ENCODE assay signal across 10 mouse cellular contexts in the genomic region with DNA sequence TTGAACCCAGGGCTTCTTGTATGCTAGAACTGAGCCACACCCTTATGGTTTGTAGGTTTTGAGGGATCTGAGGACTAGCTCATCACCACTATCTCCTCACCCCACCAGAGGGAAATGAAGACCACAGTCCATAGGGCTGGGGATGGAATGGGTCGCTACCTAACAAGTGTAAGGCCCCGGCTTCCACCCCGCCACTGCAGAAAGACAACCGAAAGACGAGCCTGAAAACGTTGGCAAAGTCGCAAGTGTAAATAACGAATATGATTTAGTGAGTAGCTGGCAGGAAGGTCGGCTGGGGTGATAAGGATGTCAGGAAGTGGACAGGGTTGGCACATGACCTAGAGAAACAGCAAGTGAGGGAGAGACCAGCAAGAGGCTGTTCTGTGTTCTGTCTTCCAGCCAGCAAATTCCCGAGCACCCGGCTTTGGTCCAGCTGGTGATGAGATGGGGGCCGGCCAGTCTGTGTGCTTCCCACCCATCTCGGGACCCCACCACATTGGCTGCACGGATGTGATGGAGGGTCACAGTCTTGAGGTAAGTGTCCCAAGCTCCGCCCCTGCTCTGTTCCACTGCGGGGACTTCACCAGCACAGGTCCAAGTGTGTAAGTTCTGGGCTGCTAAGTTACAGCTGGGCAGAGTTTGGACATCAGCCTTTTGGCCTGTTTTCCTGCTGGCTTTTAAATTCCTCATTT. TPM values are rescaled to one million over a fixed set of nuclear protein-coding genes. Genes with fewer than 3 reads are reported as not detected.
A peak's percentile ranks its signal among the peaks of the same experiment; 100 is the strongest.
DNase-seq lines count a peak whose midpoint lies in the region; ATAC-seq and TF ChIP-seq lines count a peak whose summit lies in the region.
"Had no signal": no experiment of that assay in that cellular context is flagged by ENCODE, and none has a peak within 500 bp of the region (broad histone marks: within the 10 kb centered on the region; RNA-seq: fewer than 3 reads in every experiment).

No protein-coding gene starts in this region.

- H3K4me1 ChIP-seq in forebrain, embryonic 11.5 days (replicated peaks; ENCODE audit: control insufficient read depth, insufficient read depth, low read length), result peaks cover 4% of the 10 kb centered on the region; the same call in 1 of the 2 replicates
- H3K4me1 ChIP-seq in forebrain, embryonic 15.5 days, result peaks cover 35% of the 10 kb centered on the region
- H3K4me1 ChIP-seq in thymus, adult 2 months (replicated peaks; ENCODE audit: control insufficient read depth, insufficient read depth, low read length), result peaks cover 30% of the 10 kb centered on the region

- WGBS in forebrain, embryonic 11.5 days, result 88% methylated on average over 16 of the region's 16 CpGs
- WGBS in forebrain, embryonic 15.5 days, result 80% methylated on average over 16 of the region's 16 CpGs
- WGBS in thymus, adult 2 months, result 16% methylated on average over 16 of the region's 16 CpGs

- ATAC-seq in forebrain, embryonic 11.5 days (replicated peaks; ENCODE audit: low FRiP score), result no peak
- no peak for ATAC-seq in forebrain, embryonic 15.5 days (replicated peaks)

- no peak overlapping the region for H3K4me3 ChIP-seq in forebrain, embryonic 11.5 days (ENCODE audit: low read depth, low read length)
- no peak overlapping the region for H3K4me3 ChIP-seq in forebrain, embryonic 15.5 days
- no peak overlapping the region for H3K4me3 ChIP-seq in thymus, adult 2 months (ENCODE audit: control insufficient read depth, insufficient read depth, low read length)
- H3K4me3 ChIP-seq: embryonic facial prominence, embryonic 12.5 days; midbrain, embryonic 12.5 days had no signal

- no peak overlapping the region for H3K4me2 ChIP-seq in forebrain, embryonic 11.5 days (ENCODE audit: low read depth, low read length, severe bottlenecking)
- no peak overlapping the region for H3K4me2 ChIP-seq in forebrain, embryonic 15.5 days (replicated peaks)
- H3K4me2 ChIP-seq: midbrain, embryonic 12.5 days had no signal

- no peaks in the 10 kb centered on the region for H3K36me3 ChIP-seq in forebrain, embryonic 11.5 days (ENCODE audit: control insufficient read depth, insufficient read depth, low read length)
- no peaks in the 10 kb centered on the region for H3K36me3 ChIP-seq in forebrain, embryonic 15.5 days
- no peaks in the 10 kb centered on the region for H3K36me3 ChIP-seq in thymus, adult 2 months (ENCODE audit: control insufficient read depth, insufficient read depth, low read length)
- H3K36me3 ChIP-seq: midbrain, embryonic 12.5 days had no signal

- H3K27ac ChIP-seq in forebrain, embryonic 11.5 days (ENCODE audit: low read depth, low read length), result no peak overlapping the region
- no peak overlapping the region for H3K27ac ChIP-seq in forebrain, embryonic 15.5 days (replicated peaks)
- no peak overlapping the region for H3K27ac ChIP-seq in thymus, adult 2 months (ENCODE audit: control insufficient read depth, insufficient read depth, low read length)
- H3K27ac ChIP-seq: midbrain, embryonic 12.5 days had no signal

- intact Hi-C loops in heart, postnatal 10 days (cut with DNase I), result no loop called here

- DNase-seq in forebrain, embryonic 11.5 days (ENCODE audit: low spot score), result peak; percentile 51
- DNase-seq in MEL-GATA-1-ER (ENCODE audit: extremely low read depth, low read depth), result peak; percentile 76
- peak; percentile 82 to 83 for DNase-seq in heart, postnatal 10 days
- DNase-seq in lung, adult 18-20 months, result peak; percentile 71 to 78
- DNase-seq in urinary bladder, postnatal 14 days (ENCODE audit: low spot score), result peak; percentile 60
- no peak for DNase-seq in thymus, adult 2 months
- DNase-seq in layer of hippocampus, postnatal 14 days (ENCODE audit: low spot score in 2 of 2), result no peak

- no peak overlapping the region for H3K9ac ChIP-seq in forebrain, embryonic 11.5 days (ENCODE audit: low read length)
- H3K9ac ChIP-seq in forebrain, embryonic 15.5 days (replicated peaks), result no peak overlapping the region
- H3K9ac ChIP-seq: embryonic facial prominence, embryonic 12.5 days; midbrain, embryonic 12.5 days had no signal

- TF ChIP-seq POLR2A in thymus, adult 2 months (IDR thresholded peaks at IDR 0.05; ENCODE audit: control insufficient read depth, extremely low read depth, insufficient read depth, low read length, poor library complexity), result no peak

- H3K27me3 ChIP-seq in forebrain, embryonic 11.5 days (ENCODE audit: control insufficient read depth, insufficient read depth, low read length), result no peaks in the 10 kb centered on the region
- H3K27me3 ChIP-seq in forebrain, embryonic 15.5 days, result no peaks in the 10 kb centered on the region
- H3K27me3 ChIP-seq in thymus, adult 2 months (ENCODE audit: control insufficient read depth, insufficient read depth, low read length), result no peaks in the 10 kb centered on the region
- H3K27me3 ChIP-seq: embryonic facial prominence, embryonic 12.5 days had no signal

- TF ChIP-seq CTCF in thymus, adult 2 months (IDR thresholded peaks at IDR 0.05; ENCODE audit: borderline replicate concordance, control insufficient read depth, extremely low read depth, insufficient read depth, low read length, poor library complexity), result no peak

- H3K9me3 ChIP-seq in forebrain, embryonic 11.5 days (ENCODE audit: control insufficient read depth, low read length), result no peaks in the 10 kb centered on the region
- no peaks in the 10 kb centered on the region for H3K9me3 ChIP-seq in forebrain, embryonic 15.5 days
- H3K9me3 ChIP-seq: embryonic facial prominence, embryonic 12.5 days; midbrain, embryonic 12.5 days had no signal

RNA-seq across cellular contexts. Expression of a gene that starts 6.6 kb away (rescaled TPM):
- polyA plus RNA-seq in forebrain, embryonic 11.5 days (2014; fragmentation: Nextera tagmentation; extraction: Ambion mirVana), result 7.2 and 8.8 TPM in 2 replicates
- polyA plus RNA-seq in forebrain, embryonic 15.5 days (2015; fragmentation: Nextera tagmentation; extraction: Ambion mirVana), result 7.7 TPM in 2 replicates
- 10 to 100 TPM in 1 of 2 experiments, 1 to 10 TPM in 1; 9.6 to 10.2 TPM for total RNA-seq in heart, postnatal 10 days (2021)
- polyA plus RNA-seq in thymus, adult 2 months (2012; rRNA removed), result 12.2 and 12.3 TPM in 2 replicates
- total RNA-seq in layer of hippocampus, postnatal 14 days (2021), result 10 to 100 TPM in 1 of 2 experiments, 1 to 10 TPM in 1; 7.8 to 10.9 TPM

RNA-seq across cellular contexts. Expression of a gene that starts 19.1 kb away (rescaled TPM):
- 0.15 and 0.71 TPM in 2 replicates for polyA plus RNA-seq in forebrain, embryonic 11.5 days (2014; fragmentation: Nextera tagmentation; extraction: Ambion mirVana)
- polyA plus RNA-seq in forebrain, embryonic 15.5 days (2015; fragmentation: Nextera tagmentation; extraction: Ambion mirVana), result 0.22 and 0.34 TPM in 2 replicates
- 1 to 10 TPM; 4.2 to 5.4 TPM for total RNA-seq in heart, postnatal 10 days (2021)
- 8.9 and 10.3 TPM in 2 replicates for polyA plus RNA-seq in thymus, adult 2 months (2012; rRNA removed)
- total RNA-seq in layer of hippocampus, postnatal 14 days (2021), result 10 to 100 TPM; 37.6 to 39.5 TPM

RNA-seq across cellular contexts. Expression of a gene that starts 59.7 kb away (rescaled TPM):
- not detected in 2 replicates for polyA plus RNA-seq in forebrain, embryonic 11.5 days (2014; fragmentation: Nextera tagmentation; extraction: Ambion mirVana)
- polyA plus RNA-seq in forebrain, embryonic 15.5 days (2015; fragmentation: Nextera tagmentation; extraction: Ambion mirVana), result 0.05 and 0.11 TPM in 2 replicates
- under 1 TPM; 0.12 to 0.69 TPM for total RNA-seq in heart, postnatal 10 days (2021)
- 1.1 and 2.0 TPM in 2 replicates for polyA plus RNA-seq in thymus, adult 2 months (2012; rRNA removed)
- not detected for total RNA-seq in layer of hippocampus, postnatal 14 days (2021)

Comparison
In these comparisons a context has a peak if more than half of its experiments do, and no peak if none do; other contexts are left out.
1. DNase-seq: peak in forebrain, embryonic 11.5 days (single experiment), MEL-GATA-1-ER (single experiment), heart, postnatal 10 days (2 of 2), lung, adult 18-20 months (2 of 2) and urinary bladder, postnatal 14 days (single experiment); none in thymus, adult 2 months (single experiment) and layer of hippocampus, postnatal 14 days (0 of 2).